Mouse (Mus musculus): ENCODE measurements around the gene Dlst. TPM values are rescaled to one million over a fixed set of nuclear protein-coding genes. Genes with fewer than 3 reads are reported as not detected.

Gene Dlst
- total RNA-seq (2014; rRNA removed) (115 and 118 TPM in 2 replicates), polyA plus RNA-seq (2015; fragmentation: Nextera tagmentation; extraction: Ambion mirVana) (92.5 and 99.6 TPM in 2 replicates)

DNA sequence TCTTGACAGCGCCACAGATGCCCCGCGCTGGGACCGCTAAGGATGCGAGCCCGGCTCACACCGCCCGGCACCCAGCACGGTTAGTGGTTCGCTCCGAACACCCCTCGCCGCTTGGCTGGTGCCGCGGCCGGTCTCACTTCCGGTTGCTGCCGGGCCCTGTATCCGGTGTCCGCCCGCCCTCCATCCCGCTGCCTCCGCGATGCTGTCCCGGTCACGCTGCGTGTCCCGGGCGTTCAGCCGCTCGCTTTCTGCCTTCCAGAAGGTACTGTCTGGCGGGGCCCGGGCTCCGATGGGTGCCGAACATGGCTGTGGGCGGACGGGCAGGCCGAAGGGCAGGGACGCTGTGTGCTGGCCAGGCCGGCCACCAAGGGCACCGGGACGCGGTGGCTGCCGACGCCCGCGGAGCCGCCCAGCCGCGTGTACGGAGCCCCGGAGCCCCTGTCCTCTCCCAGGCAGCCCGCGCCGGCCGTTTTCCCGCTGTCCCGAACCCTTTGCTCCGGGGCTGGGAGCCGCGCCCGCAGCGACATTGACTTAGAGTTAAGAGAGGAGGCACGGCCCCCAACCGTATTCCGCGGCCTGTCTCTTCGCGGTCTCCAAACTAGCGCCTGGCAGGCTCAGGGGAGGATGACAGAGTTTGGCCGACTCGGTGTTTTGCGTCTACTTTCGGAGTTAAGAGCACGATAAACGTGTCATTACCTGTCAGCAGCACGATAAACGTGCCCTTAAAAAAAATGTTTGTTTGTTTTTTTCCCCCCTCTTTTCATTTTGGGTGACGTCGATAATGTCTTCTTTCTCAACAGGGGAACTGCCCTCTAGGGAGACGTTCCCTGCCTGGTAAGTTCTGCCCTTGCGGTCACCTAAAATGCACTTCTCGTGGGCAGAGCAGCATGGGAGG is at the start of gene Dlst, which contains the start of gene Prox2:
Gene Dlst, plus strand, starts transcription at position 136 of the 895 bp plus-strand sequence.
Gene Prox2, minus strand, starts transcription at position 62 of the 895 bp plus-strand sequence.
- peak within 1 kb of the TSS; percentile 69 for H3K27ac ChIP-seq (ENCODE audit: low read depth, low read length)
- no peaks in the 10 kb centered on the region for H3K36me3 ChIP-seq (ENCODE audit: insufficient read depth, low read length)
- ATAC-seq (ENCODE audit: low FRiP score) (peak; percentile 95), DNase-seq (ENCODE audit: low spot score) (peak; percentile 92)
- TF ChIP-seq CTCF (IDR thresholded peaks at IDR 0.05): no peak
- peak within 1 kb of the TSS; percentile 78 for H3K9ac ChIP-seq (replicated peaks; ENCODE audit: low read length, poor library complexity, severe bottlenecking)
- WGBS: under 1% methylated on average over 82 of the region's 83 CpGs
- H3K4me1 ChIP-seq (ENCODE audit: insufficient read depth, low read length): peaks cover 10% of the 10 kb centered on the region
- H3K27me3 ChIP-seq (ENCODE audit: insufficient read depth, low read length): no peaks in the 10 kb centered on the region
- H3K4me3 ChIP-seq (ENCODE audit: low read depth, low read length): peak within 1 kb of the TSS; percentile 100
- H3K9me3 ChIP-seq (ENCODE audit: low read length): no peaks in the 10 kb centered on the region
- peak within 1 kb of the TSS; percentile 69 for H3K4me2 ChIP-seq (ENCODE audit: low read depth, low read length, poor library complexity, severe bottlenecking)

DNA sequence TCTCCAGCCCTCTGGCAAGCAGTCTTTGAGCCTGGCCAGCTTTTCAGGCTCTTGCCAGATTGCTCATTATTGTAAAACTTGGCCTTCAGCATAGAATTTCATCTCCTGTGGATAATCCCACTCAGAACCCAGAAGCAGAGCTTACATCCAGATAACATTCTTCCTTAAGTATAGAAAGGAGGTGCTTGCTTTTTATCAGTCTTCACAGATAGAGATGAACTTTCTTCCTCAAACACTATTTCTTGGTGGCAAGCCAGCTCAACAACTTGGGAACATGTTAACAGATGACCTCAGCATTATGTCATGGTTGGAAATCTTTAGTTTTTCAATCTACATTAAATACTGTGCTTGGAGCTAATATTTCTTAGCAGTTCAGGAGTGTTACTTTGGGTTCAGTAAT is 39.6 kb upstream of the Dlst start:
- no peak for TF ChIP-seq CTCF (IDR thresholded peaks at IDR 0.05)
- Histone ChIP-seq H3K36me3 (ENCODE audit: insufficient read depth, low read length) (peaks cover 24% of the 10 kb centered on the region), H3K4me2 (ENCODE audit: low read depth, low read length, poor library complexity, severe bottlenecking) (no peak overlapping the region), H3K4me3 (ENCODE audit: low read depth, low read length) (no peak overlapping the region), H3K9me3 (ENCODE audit: low read length) (no peaks in the 10 kb centered on the region), H3K9ac (replicated peaks; ENCODE audit: low read length, poor library complexity, severe bottlenecking) (no peak overlapping the region), H3K4me1 (ENCODE audit: insufficient read depth, low read length) (no peaks in the 10 kb centered on the region), H3K27ac (ENCODE audit: low read depth, low read length) (no peak overlapping the region), H3K27me3 (ENCODE audit: insufficient read depth, low read length) (no peaks in the 10 kb centered on the region)
- ATAC-seq (ENCODE audit: low FRiP score): no peak
- no peak for DNase-seq (ENCODE audit: low spot score)

- TF ChIP-seq CTCF (IDR thresholded peaks at IDR 0.05): no peak
- no peak for ATAC-seq (ENCODE audit: low FRiP score)
- 94% methylated on average over 3 of the region's 3 CpGs for WGBS
These were observed 33.5 kb upstream of the Dlst start for GRCm38 (mm10) chr12:85077100-85077499.

DNA sequence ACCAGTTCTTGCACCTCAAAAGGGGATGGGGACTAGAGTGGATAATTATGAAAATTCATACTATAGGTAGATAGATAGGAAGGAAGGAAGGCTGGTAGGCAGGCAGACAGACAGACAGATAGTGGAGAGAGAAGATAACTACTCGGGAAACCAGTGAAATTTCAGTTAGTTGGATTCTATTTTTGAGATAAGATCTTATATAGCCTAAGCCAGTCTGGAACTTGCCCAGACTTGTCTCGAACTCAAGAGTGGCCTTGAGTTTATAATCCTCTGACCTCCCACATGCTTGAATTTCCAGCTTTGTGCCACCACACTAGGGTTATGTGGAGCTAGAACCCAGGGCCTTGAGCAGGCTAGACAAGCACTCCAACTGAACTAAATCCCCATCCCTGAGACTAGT is 26.4 kb upstream of the Dlst start:
- 87% methylated on average over 2 of the region's 2 CpGs for WGBS
- Histone ChIP-seq H3K9ac (replicated peaks; ENCODE audit: low read length, poor library complexity, severe bottlenecking) (no peak overlapping the region), H3K9me3 (ENCODE audit: low read length) (no peaks in the 10 kb centered on the region)

More at GRCm38 (mm10) chr12:85077100-85077499, 33.5 kb upstream of the Dlst start:
- Histone ChIP-seq H3K36me3 (ENCODE audit: insufficient read depth, low read length) (peaks cover 5% of the 10 kb centered on the region), H3K27me3 (ENCODE audit: insufficient read depth, low read length) (no peaks in the 10 kb centered on the region), H3K27ac (ENCODE audit: low read depth, low read length) (no peak overlapping the region), H3K4me2 (ENCODE audit: low read depth, low read length, poor library complexity, severe bottlenecking) (no peak overlapping the region), H3K9me3 (ENCODE audit: low read length) (no peaks in the 10 kb centered on the region), H3K9ac (replicated peaks; ENCODE audit: low read length, poor library complexity, severe bottlenecking) (no peak overlapping the region), H3K4me3 (ENCODE audit: low read depth, low read length) (no peak overlapping the region), H3K4me1 (ENCODE audit: insufficient read depth, low read length) (no peaks in the 10 kb centered on the region)
- DNase-seq (ENCODE audit: low spot score): no peak

DNA sequence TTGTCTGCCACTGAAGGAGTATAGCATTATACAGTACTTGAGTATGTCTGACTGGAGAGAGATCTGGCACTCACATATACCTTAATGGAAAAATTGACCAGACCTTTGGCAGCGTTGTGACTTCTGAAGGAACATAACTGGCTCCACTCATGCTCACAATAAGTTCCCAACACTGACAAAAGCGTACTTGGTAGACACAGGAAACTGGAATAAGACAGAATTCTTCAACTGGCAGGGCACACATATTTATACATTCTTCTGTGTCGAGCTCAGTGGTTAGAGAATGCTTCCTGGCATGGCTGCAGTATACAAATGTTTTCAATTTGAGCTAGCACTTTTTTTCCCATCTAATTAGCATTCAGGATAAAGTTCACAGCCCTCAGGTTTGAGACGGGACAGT is 25.7 kb upstream of the Dlst start:
- Histone ChIP-seq H3K9ac (replicated peaks; ENCODE audit: low read length, poor library complexity, severe bottlenecking) (no peak overlapping the region), H3K36me3 (ENCODE audit: insufficient read depth, low read length) (peaks cover 3% of the 10 kb centered on the region), H3K4me1 (ENCODE audit: insufficient read depth, low read length) (no peaks in the 10 kb centered on the region), H3K27me3 (ENCODE audit: insufficient read depth, low read length) (no peaks in the 10 kb centered on the region), H3K4me2 (ENCODE audit: low read depth, low read length, poor library complexity, severe bottlenecking) (no peak overlapping the region), H3K9me3 (ENCODE audit: low read length) (no peaks in the 10 kb centered on the region), H3K4me3 (ENCODE audit: low read depth, low read length) (no peak overlapping the region), H3K27ac (ENCODE audit: low read depth, low read length) (no peak overlapping the region)
- no peak for ATAC-seq (ENCODE audit: low FRiP score)
- DNase-seq (ENCODE audit: low spot score): no peak
- TF ChIP-seq CTCF (IDR thresholded peaks at IDR 0.05): no peak
- 88% methylated on average over 4 of the region's 4 CpGs for WGBS

More for the DNA sequence above, 26.4 kb upstream of the Dlst start:
- ATAC-seq (ENCODE audit: low FRiP score): no peak
- no peak overlapping the region for H3K4me3 ChIP-seq (ENCODE audit: low read depth, low read length)
- no peak for TF ChIP-seq CTCF (IDR thresholded peaks at IDR 0.05)
- H3K4me2 ChIP-seq (ENCODE audit: low read depth, low read length, poor library complexity, severe bottlenecking): no peak overlapping the region
- no peaks in the 10 kb centered on the region for H3K4me1 ChIP-seq (ENCODE audit: insufficient read depth, low read length)
- no peaks in the 10 kb centered on the region for H3K27me3 ChIP-seq (ENCODE audit: insufficient read depth, low read length)
- H3K27ac ChIP-seq (ENCODE audit: low read depth, low read length): no peak overlapping the region
- H3K36me3 ChIP-seq (ENCODE audit: insufficient read depth, low read length): peaks cover 3% of the 10 kb centered on the region
- no peak for DNase-seq (ENCODE audit: low spot score)

GRCm38 (mm10) chr12:85087845-85088244 is 22.8 kb upstream of the Dlst start:
- ATAC-seq (ENCODE audit: low FRiP score): no peak
- no peaks in the 10 kb centered on the region for H3K9me3 ChIP-seq (ENCODE audit: low read length)
- WGBS: 93% methylated on average over 12 of the region's 12 CpGs

More at GRCm38 (mm10) chr12:85087845-85088244, 22.8 kb upstream of the Dlst start:
- Histone ChIP-seq H3K4me3 (ENCODE audit: low read depth, low read length) (no peak overlapping the region), H3K27ac (ENCODE audit: low read depth, low read length) (no peak overlapping the region), H3K27me3 (ENCODE audit: insufficient read depth, low read length) (no peaks in the 10 kb centered on the region), H3K4me2 (ENCODE audit: low read depth, low read length, poor library complexity, severe bottlenecking) (no peak overlapping the region), H3K36me3 (ENCODE audit: insufficient read depth, low read length) (peaks cover 3% of the 10 kb centered on the region), H3K9ac (replicated peaks; ENCODE audit: low read length, poor library complexity, severe bottlenecking) (no peak overlapping the region), H3K4me1 (ENCODE audit: insufficient read depth, low read length) (0 out of 2 replicates have a peak, but pooled peaks cover 3% of the 10 kb centered on the region)
- no peak for TF ChIP-seq CTCF (IDR thresholded peaks at IDR 0.05)
- no peak for DNase-seq (ENCODE audit: low spot score)
